In genomic region chr7:133793248-133794131, GRCm38 (mm10) we compare ENCODE assay signal across 9 mouse cellular contexts. TPM values are rescaled to one million over a fixed set of nuclear protein-coding genes. Genes with fewer than 3 reads are reported as not detected.
DNase-seq lines count a peak whose midpoint lies in the region; ATAC-seq lines count a peak whose summit lies in the region.
"Had no signal": no experiment of that assay in that cellular context is flagged by ENCODE, and none has a peak within 500 bp of the region (broad histone marks: within the 10 kb centered on the region; RNA-seq: fewer than 3 reads in every experiment).

No protein-coding gene starts in this region.

- peak; percentile 50 to 51 for DNase-seq in frontal cortex, adult 2 months (ENCODE audit: extremely low spot score in 1 of 2, low spot score in 1 of 2)
- DNase-seq in frontal cortex, postnatal 10 days (ENCODE audit: low spot score in 2 of 2), result no peak
- peak; percentile 81 for DNase-seq in 3134 (ENCODE audit: extremely low read depth, insufficient read length, low spot score)
- DNase-seq in brain, adult 2 months (ENCODE audit: low read depth, low spot score), result peak; percentile 91
- peak; percentile 47 to 56 for DNase-seq in heart, postnatal 10 days
- DNase-seq in layer of hippocampus, postnatal 14 days (ENCODE audit: low spot score in 2 of 2), result peak; percentile 56 to 63
- DNase-seq in embryo, embryonic 10 days (ENCODE audit: low spot score), result no peak

- peaks cover 6% of the 10 kb centered on the region for H3K4me1 ChIP-seq in forebrain, embryonic 13.5 days
- H3K4me1 ChIP-seq: liver, embryonic 15.5 days had no signal

- no peak overlapping the region for H3K27ac ChIP-seq in forebrain, embryonic 13.5 days
- H3K27ac ChIP-seq: liver, embryonic 15.5 days had no signal

- no peak for ATAC-seq in forebrain, embryonic 13.5 days

- H3K9me3 ChIP-seq in forebrain, embryonic 13.5 days (replicated peaks), result no peaks in the 10 kb centered on the region
- H3K9me3 ChIP-seq: liver, embryonic 15.5 days had no signal

- 70% methylated on average over 10 of the region's 10 CpGs for WGBS in forebrain, embryonic 13.5 days

- H3K4me3 ChIP-seq in forebrain, embryonic 13.5 days, result no peak overlapping the region
- H3K4me3 ChIP-seq: liver, embryonic 15.5 days had no signal

- intact Hi-C loops in heart, postnatal 10 days (cut with DNase I), result no loop called here

- no peak overlapping the region for H3K4me2 ChIP-seq in forebrain, embryonic 13.5 days
- H3K4me2 ChIP-seq: liver, embryonic 15.5 days had no signal

- H3K9ac ChIP-seq in forebrain, embryonic 13.5 days, result no peak overlapping the region
- H3K9ac ChIP-seq: liver, embryonic 15.5 days had no signal

- H3K27me3 ChIP-seq in forebrain, embryonic 13.5 days, result no peaks in the 10 kb centered on the region
- H3K27me3 ChIP-seq: liver, embryonic 15.5 days had no signal

- no peaks in the 10 kb centered on the region for H3K36me3 ChIP-seq in forebrain, embryonic 13.5 days (ENCODE audit: poor library complexity, severe bottlenecking)
- H3K36me3 ChIP-seq: liver, embryonic 15.5 days had no signal

RNA-seq across cellular contexts. Expression of gene Dhx32, which starts 11.0 kb away (rescaled TPM):
- polyA plus RNA-seq in frontal cortex, adult 2 months (2012; rRNA removed), result 33.6 and 38.6 TPM in 2 replicates
- total RNA-seq in heart, postnatal 10 days (2021), result 10 to 100 TPM; 41.7 to 44.0 TPM
- 10 to 100 TPM; 46.9 to 49.3 TPM for total RNA-seq in layer of hippocampus, postnatal 14 days (2021)
- 45.7 and 52.3 TPM in 2 replicates for polyA plus RNA-seq in forebrain, embryonic 13.5 days (2015; fragmentation: Nextera tagmentation; extraction: Ambion mirVana)

RNA-seq across cellular contexts. Expression of gene Fank1, which starts 16.8 kb away (rescaled TPM):
- 6.3 and 7.1 TPM in 2 replicates for polyA plus RNA-seq in frontal cortex, adult 2 months (2012; rRNA removed)
- not detected for total RNA-seq in heart, postnatal 10 days (2021)
- 1 to 10 TPM; 2.3 to 2.7 TPM for total RNA-seq in layer of hippocampus, postnatal 14 days (2021)
- polyA plus RNA-seq in forebrain, embryonic 13.5 days (2015; fragmentation: Nextera tagmentation; extraction: Ambion mirVana), result 1.8 and 2.9 TPM in 2 replicates
- polyA plus RNA-seq: liver, embryonic 15.5 days had no signal

Comparison
In these comparisons a context has a peak if more than half of its experiments do, and no peak if none do; other contexts are left out.
1. DNase-seq: peak in frontal cortex, adult 2 months (2 of 2), 3134 (single experiment), brain, adult 2 months (single experiment), heart, postnatal 10 days (2 of 2) and layer of hippocampus, postnatal 14 days (2 of 2); none in frontal cortex, postnatal 10 days (0 of 2) and embryo, embryonic 10 days (single experiment).